Mouse (Mus musculus) leukemia stem cell, adult 10-12 weeks (primary cell): Measurements from ENCODE around the gene Phrf1. TPM values are rescaled to one million over a fixed set of nuclear protein-coding genes. Genes with fewer than 3 reads are reported as not detected.

Source experiments
- polyA plus RNA-seq: library from polyadenylated mRNA; stranded (reverse); fragments of >175 nt; gene quantifications from 2 replicates; pipeline ENCODE4 v1.2.3, GENCODE M21; 2012; ENCODE audit warnings: low replicate concordance

Gene Phrf1
- polyA plus RNA-seq = 105 and 162 TPM in 2 replicates

GRCm38 (mm10) chr7:141228279-141229067 is at the start of gene Phrf1:
Gene Phrf1, plus strand, starts transcription at chr7:141228784.

GRCm38 (mm10) chr7:141193948-141194347 is 34.6 kb upstream of the Phrf1 start, which contains the start of the genes Hras and Lrrc56:
Gene Hras, minus strand, starts transcription at chr7:141194005.
Gene Lrrc56, plus strand, starts transcription at chr7:141194157.

GRCm38 (mm10) chr7:141213605-141214235 is 14.9 kb upstream of the Phrf1 start, which contains the start of gene Lmntd2:
Gene Lmntd2, minus strand, starts transcription at chr7:141214080.

GRCm38 (mm10) chr7:141215101-141215879 is 13.3 kb upstream of the Phrf1 start, which contains the start of gene Rassf7:
Gene Rassf7, plus strand, starts transcription at chr7:141215860.

GRCm38 (mm10) chr7:141265739-141266561 is 37.4 kb downstream of the Phrf1 start, which contains the start of gene Irf7:
Gene Irf7, minus strand, starts transcription at chr7:141266481.

GRCm38 (mm10) chr7:141276546-141276945 is 48.0 kb downstream of the Phrf1 start, which contains the start of gene Cdhr5:
Gene Cdhr5, minus strand, starts transcription at chr7:141276786.

GRCm38 (mm10) chr7:141278766-141279590 is 50.4 kb downstream of the Phrf1 start, which contains the start of gene Sct:
Gene Sct, minus strand, starts transcription at chr7:141279133.

GRCm38 (mm10) chr7:141291921-141292582 is 63.5 kb downstream of the Phrf1 start, which contains the start of gene Drd4:
Gene Drd4, plus strand, starts transcription at chr7:141292006.

Other genes with a start within 250 kb of the Phrf1 start
- 12.1 and 15.1 TPM in 2 replicates for gene Ifitm3, start 218.0 kb upstream of the Phrf1 start, polyA plus RNA-seq
- gene Ifitm6, start 210.9 kb upstream of the Phrf1 start, polyA plus RNA-seq = 0.77 TPM in 1 of 2 replicates, not detected in the other
- not detected in 2 replicates for gene Gm17387, start 199.7 kb upstream of the Phrf1 start, polyA plus RNA-seq
- gene B4galnt4, start 167.7 kb upstream of the Phrf1 start, polyA plus RNA-seq = 2.6 and 3.4 TPM in 2 replicates
- 5.0 and 6.6 TPM in 2 replicates for gene Pkp3, start 150.6 kb upstream of the Phrf1 start, polyA plus RNA-seq
- 10.6 and 20.3 TPM in 2 replicates for gene Sigirr, start 128.2 kb upstream of the Phrf1 start, polyA plus RNA-seq
- 0.30 TPM in 1 of 2 replicates, not detected in the other for gene Ano9, start 111.0 kb upstream of the Phrf1 start, polyA plus RNA-seq
- 172 and 234 TPM in 2 replicates for gene Ptdss2, start 106.4 kb upstream of the Phrf1 start, polyA plus RNA-seq
- 4.4 and 23.6 TPM in 2 replicates for gene Rnh1, start 55.9 kb upstream of the Phrf1 start, polyA plus RNA-seq
- gene Hras, start 34.8 kb upstream of the Phrf1 start, polyA plus RNA-seq = 58.5 and 63.6 TPM in 2 replicates
- 9.6 and 9.7 TPM in 2 replicates for gene Lrrc56, start 34.6 kb upstream of the Phrf1 start, polyA plus RNA-seq
- gene Lmntd2, start 14.7 kb upstream of the Phrf1 start, polyA plus RNA-seq = 0.97 and 1.5 TPM in 2 replicates
- 8.4 and 16.5 TPM in 2 replicates for gene Rassf7, start 12.9 kb upstream of the Phrf1 start, polyA plus RNA-seq
- 194 and 421 TPM in 2 replicates for gene Irf7, start 37.7 kb downstream of the Phrf1 start, polyA plus RNA-seq
- 0.24 TPM in 1 of 2 replicates, not detected in the other for gene Cdhr5, start 48.0 kb downstream of the Phrf1 start, polyA plus RNA-seq
- not detected in 2 replicates for gene Sct, start 50.3 kb downstream of the Phrf1 start, polyA plus RNA-seq
- 0.06 TPM in 1 of 2 replicates, not detected in the other for gene Drd4, start 63.2 kb downstream of the Phrf1 start, polyA plus RNA-seq
- 29.1 and 106 TPM in 2 replicates for gene Deaf1, start 98.9 kb downstream of the Phrf1 start, polyA plus RNA-seq
- 17.9 and 21.6 TPM in 2 replicates for gene Tmem80, start 99.0 kb downstream of the Phrf1 start, polyA plus RNA-seq
- 0.36 TPM in 1 of 2 replicates, not detected in the other for gene Eps8l2, start 110.1 kb downstream of the Phrf1 start, polyA plus RNA-seq
- gene Taldo1, start 163.4 kb downstream of the Phrf1 start, polyA plus RNA-seq = 29.0 and 438 TPM in 2 replicates
- 2.8 and 7.8 TPM in 2 replicates for gene Gatd1, start 185.4 kb downstream of the Phrf1 start, polyA plus RNA-seq
- not detected in 2 replicates for gene Cend1, start 200.7 kb downstream of the Phrf1 start, polyA plus RNA-seq
- gene Slc25a22, start 209.1 kb downstream of the Phrf1 start, polyA plus RNA-seq = 134 and 136 TPM in 2 replicates
- 42.8 and 151 TPM in 2 replicates for gene Pidd1, start 215.2 kb downstream of the Phrf1 start, polyA plus RNA-seq
- gene Rplp2, start 218.6 kb downstream of the Phrf1 start, polyA plus RNA-seq = 3,626 and 4,022 TPM in 2 replicates
- 71.6 and 106 TPM in 2 replicates for gene Pnpla2, start 226.4 kb downstream of the Phrf1 start, polyA plus RNA-seq
- 3.5 and 4.4 TPM in 2 replicates for gene Cracr2b, start 232.3 kb downstream of the Phrf1 start, polyA plus RNA-seq
- 5.2 and 25.9 TPM in 2 replicates for gene Cd151, start 238.6 kb downstream of the Phrf1 start, polyA plus RNA-seq
- gene Polr2l, start 246.3 kb downstream of the Phrf1 start, polyA plus RNA-seq = 27.0 and 49.9 TPM in 2 replicates
- gene Tspan4, start 246.5 kb downstream of the Phrf1 start, polyA plus RNA-seq = 12.0 and 26.3 TPM in 2 replicates